Mouse (Mus musculus) hindbrain, embryonic 13.5 days (tissue): ENCODE data around the gene Smyd3. TPM values are rescaled to one million over a fixed set of nuclear protein-coding genes. Genes with fewer than 3 reads are reported as not detected.

Experiments
- ATAC-seq: fragments of 200-750 bp; cut with Nextera tagmentation; 2 replicates; pipeline ENCODE4 v1.8.0; 2017; ENCODE audit warnings: moderate TSS enrichment; ENCODE audit not compliant: low FRiP score
- H3K27ac ChIP-seq: fragments of 300-500 bp; sonication (generic); 2 replicates; pipeline ENCODE4 v1.5.1; 2015; ENCODE audit warnings: inconsistent platforms, mild to moderate bottlenecking, moderate library complexity
- H3K27me3 ChIP-seq: fragments of 300-500 bp; sonication (generic); 2 replicates; pipeline ENCODE4 v1.6.1; 2015; ENCODE audit warnings: mild to moderate bottlenecking, inconsistent platforms
- H3K36me3 ChIP-seq: fragments of 300-500 bp; sonication (generic); 2 replicates; pipeline ENCODE4 v1.6.1; 2015; ENCODE audit warnings: mild to moderate bottlenecking, inconsistent platforms
- H3K4me1 ChIP-seq: fragments of 300-500 bp; sonication (generic); replicated peaks from 2 replicates; pipeline ENCODE4 v1.6.1; 2015; ENCODE audit warnings: inconsistent platforms
- H3K4me2 ChIP-seq: fragments of 300-500 bp; sonication (generic); 2 replicates; pipeline ENCODE4 v1.6.1; 2015; ENCODE audit warnings: inconsistent platforms, mild to moderate bottlenecking, moderate library complexity
- H3K4me3 ChIP-seq: fragments of 300-500 bp; sonication (generic); 2 replicates; pipeline ENCODE4 v1.5.1; 2015; ENCODE audit warnings: mild to moderate bottlenecking, inconsistent platforms
- H3K9ac ChIP-seq: fragments of 300-500 bp; sonication (generic); 2 replicates; pipeline ENCODE4 v1.6.1; 2015; ENCODE audit warnings: mild to moderate bottlenecking, inconsistent platforms
- H3K9me3 ChIP-seq: fragments of 300-500 bp; sonication (generic); 2 replicates; pipeline ENCODE4 v1.6.1; 2016; ENCODE audit warnings: inconsistent platforms
- WGBS: fragments of 180-500 bp; shearing (Covaris S2); methylation state at CpG from one replicate; pipeline ENCODE4 v1.1.7; 2015; 5-methylcytosine and 5-hydroxymethylcytosine counted together
- polyA plus RNA-seq: library from polyadenylated mRNA; unstranded; fragments of >200 nt; fragmentation: Nextera tagmentation; extraction: Ambion mirVana; gene quantifications from 2 replicates; pipeline ENCODE4 v1.2.1, GENCODE M21; 2015

Smyd3 gene
- polyA plus RNA-seq, 1 experiment from 2014 or later = 20.7 TPM

GRCm38 (mm10) chr1:179345318-179345925, 172.4 kb downstream of the Smyd3 start:
- no peak overlapping the region for H3K4me3 ChIP-seq
- H3K9ac ChIP-seq = no peak overlapping the region
- no peaks in the 10 kb centered on the region for H3K27me3 ChIP-seq
- peak; percentile 58; the same call in 1 of the 2 replicates for ATAC-seq
- H3K27ac ChIP-seq = peak overlapping the region; percentile 82
- H3K36me3 ChIP-seq = no peaks in the 10 kb centered on the region
- 24% methylated on average over 2 of the region's 2 CpGs for WGBS
- H3K4me1 ChIP-seq = peaks cover 20% of the 10 kb centered on the region
- no peaks in the 10 kb centered on the region for H3K9me3 ChIP-seq
- no peak overlapping the region for H3K4me2 ChIP-seq

DNA sequence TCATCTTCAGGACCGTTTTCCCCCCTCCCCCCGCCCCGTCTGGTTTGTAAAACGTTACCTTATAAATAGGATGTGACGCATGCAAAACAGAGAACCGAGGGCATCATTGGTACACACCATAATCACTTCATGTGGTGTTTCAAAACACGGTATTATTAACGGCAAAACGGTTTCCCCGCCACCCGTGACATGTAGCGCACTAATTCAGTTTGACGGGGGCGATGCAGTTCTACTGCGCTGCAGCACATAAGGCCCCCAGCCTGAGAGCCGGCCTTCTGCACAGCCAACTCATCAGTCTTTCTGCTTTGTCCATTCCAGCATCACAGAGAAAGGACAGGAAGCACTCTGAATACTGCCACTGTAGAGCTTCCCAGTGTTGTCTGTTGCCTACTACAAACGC, 174.4 kb downstream of the Smyd3 start:
- Histone ChIP-seq H3K9me3 (no peaks in the 10 kb centered on the region), H3K36me3 (no peaks in the 10 kb centered on the region), H3K27ac (peak overlapping the region; percentile 82), H3K9ac (no peak overlapping the region), H3K4me1 (peaks cover 32% of the 10 kb centered on the region), H3K4me3 (no peak overlapping the region), H3K4me2 (no peak overlapping the region), H3K27me3 (no peaks in the 10 kb centered on the region)
- peak; percentile 19; the same call in 1 of the 2 replicates for ATAC-seq
- WGBS = 82% methylated on average over 17 of the region's 17 CpGs

GRCm38 (mm10) chr1:179341589-179341988, 176.3 kb downstream of the Smyd3 start:
- 38% methylated on average over 1 of the region's 1 CpGs for WGBS
- no peak for ATAC-seq
- no peak overlapping the region for H3K27ac ChIP-seq
- no peak overlapping the region for H3K4me2 ChIP-seq
- H3K4me1 ChIP-seq = peaks cover 43% of the 10 kb centered on the region
- no peak overlapping the region for H3K4me3 ChIP-seq
- H3K9ac ChIP-seq = no peak overlapping the region
- no peaks in the 10 kb centered on the region for H3K9me3 ChIP-seq
- no peaks in the 10 kb centered on the region for H3K27me3 ChIP-seq
- H3K36me3 ChIP-seq = no peaks in the 10 kb centered on the region

GRCm38 (mm10) chr1:179339066-179339465, 178.8 kb downstream of the Smyd3 start:
- H3K36me3 ChIP-seq = no peaks in the 10 kb centered on the region
- H3K4me2 ChIP-seq = no peak overlapping the region
- 68% methylated on average over 3 of the region's 3 CpGs for WGBS
- peaks cover 26% of the 10 kb centered on the region for H3K4me1 ChIP-seq
- no peaks in the 10 kb centered on the region for H3K9me3 ChIP-seq
- no peaks in the 10 kb centered on the region for H3K27me3 ChIP-seq
- ATAC-seq = no peak
- no peak overlapping the region for H3K9ac ChIP-seq
- H3K27ac ChIP-seq = peak overlapping the region; percentile 84
- no peak overlapping the region for H3K4me3 ChIP-seq

- peaks cover 26% of the 10 kb centered on the region for H3K4me1 ChIP-seq
- no peak for ATAC-seq
- no peak overlapping the region for H3K9ac ChIP-seq
- 85% methylated on average over 5 of the region's 5 CpGs for WGBS
- no peak overlapping the region for H3K4me3 ChIP-seq
- no peaks in the 10 kb centered on the region for H3K36me3 ChIP-seq
- H3K9me3 ChIP-seq = no peaks in the 10 kb centered on the region
- H3K27ac ChIP-seq = peak overlapping the region; percentile 84; the same call in 1 of the 2 replicates
- no peak overlapping the region for H3K4me2 ChIP-seq
- H3K27me3 ChIP-seq = no peaks in the 10 kb centered on the region
These were observed 180.3 kb downstream of the Smyd3 start for GRCm38 (mm10) chr1:179337529-179337928.

- Histone ChIP-seq H3K9me3 (no peaks in the 10 kb centered on the region), H3K9ac (no peak overlapping the region), H3K4me2 (0 out of 2 replicates have a peak overlapping the region, but pooled peaks have one; percentile 4), H3K27me3 (no peaks in the 10 kb centered on the region), H3K27ac (peak overlapping the region; percentile 87), H3K36me3 (no peaks in the 10 kb centered on the region), H3K4me1 (peaks cover 36% of the 10 kb centered on the region), H3K4me3 (no peak overlapping the region)
- 0 out of 2 replicates have a peak, but pooled peaks have one; percentile 36 for ATAC-seq
- 54% methylated on average over 3 of the region's 3 CpGs for WGBS
These were observed 190.9 kb downstream of the Smyd3 start for GRCm38 (mm10) chr1:179326965-179327308.

DNA sequence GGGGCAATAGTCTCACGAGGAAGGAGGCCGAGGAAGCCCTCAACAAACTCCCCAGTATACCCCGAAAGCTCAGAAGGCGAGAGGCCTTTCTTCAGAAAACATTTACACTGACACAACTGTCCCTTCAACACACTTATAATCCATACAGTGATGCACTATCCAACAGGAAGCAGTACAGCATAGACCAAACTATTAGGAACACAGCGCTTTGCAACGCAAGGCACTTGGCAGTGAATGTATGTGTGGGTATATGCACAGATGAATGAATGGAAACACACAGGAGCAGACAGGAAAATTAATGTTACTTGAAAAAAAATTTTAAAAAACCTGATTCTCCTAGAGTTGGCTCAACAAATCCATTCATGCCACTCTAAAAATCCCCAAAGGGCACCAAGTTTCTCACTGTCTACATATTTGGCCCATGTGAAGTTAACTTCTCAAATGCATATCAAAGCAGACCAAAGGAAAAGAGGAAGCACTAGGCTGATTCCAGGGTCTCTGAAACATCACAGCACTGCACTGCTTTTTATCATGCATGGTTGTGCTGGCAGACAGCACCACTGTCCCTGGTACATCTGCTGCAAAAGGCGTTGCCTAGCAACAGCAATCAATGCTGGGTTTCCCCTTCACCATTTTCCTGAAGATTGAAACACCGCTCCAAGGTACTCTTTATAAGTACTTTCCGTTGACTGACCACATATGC, 191.4 kb downstream of the Smyd3 start:
- Histone ChIP-seq H3K27me3 (no peaks in the 10 kb centered on the region), H3K4me2 (0 out of 2 replicates have a peak overlapping the region, but pooled peaks have one; percentile 4), H3K4me1 (peaks cover 39% of the 10 kb centered on the region), H3K27ac (peak overlapping the region; percentile 87), H3K36me3 (no peaks in the 10 kb centered on the region), H3K9me3 (no peaks in the 10 kb centered on the region), H3K4me3 (no peak overlapping the region), H3K9ac (no peak overlapping the region)
- WGBS = 62% methylated on average over 9 of the region's 9 CpGs
- ATAC-seq = peak; percentile 89

DNA sequence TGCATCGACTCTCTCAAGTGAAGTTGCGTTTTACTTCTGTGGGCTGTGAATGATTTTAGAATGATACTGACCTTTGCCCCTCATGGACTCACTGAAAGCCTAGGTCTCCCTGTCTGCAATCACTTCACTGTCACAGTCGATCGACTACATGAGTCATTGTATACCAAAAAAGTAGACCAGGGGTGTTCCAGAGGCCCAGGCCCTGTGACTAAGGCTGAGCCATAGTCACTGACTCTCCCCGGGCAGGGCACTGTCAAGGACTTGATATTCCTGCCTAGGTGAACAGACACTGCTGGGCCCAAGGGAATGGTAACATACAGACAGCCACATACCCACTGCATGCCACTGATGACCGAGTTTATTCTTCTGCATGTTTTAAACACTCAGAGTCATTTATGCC, 193.6 kb downstream of the Smyd3 start:
- H3K9me3 ChIP-seq = no peaks in the 10 kb centered on the region
- H3K4me2 ChIP-seq = no peak overlapping the region
- H3K36me3 ChIP-seq = no peaks in the 10 kb centered on the region
- H3K27ac ChIP-seq = no peak overlapping the region
- 86% methylated on average over 6 of the region's 6 CpGs for WGBS
- ATAC-seq = no peak
- no peaks in the 10 kb centered on the region for H3K27me3 ChIP-seq
- H3K9ac ChIP-seq = no peak overlapping the region
- H3K4me1 ChIP-seq = peaks cover 39% of the 10 kb centered on the region
- H3K4me3 ChIP-seq = no peak overlapping the region

- peaks cover 9% of the 10 kb centered on the region; the same call in 1 of the 2 replicates for H3K4me1 ChIP-seq
- H3K36me3 ChIP-seq = no peaks in the 10 kb centered on the region
- no peak overlapping the region for H3K9ac ChIP-seq
- no peak overlapping the region for H3K4me3 ChIP-seq
- WGBS = 78% methylated on average over 5 of the region's 5 CpGs
- H3K4me2 ChIP-seq = no peak overlapping the region
- H3K9me3 ChIP-seq = no peaks in the 10 kb centered on the region
- H3K27ac ChIP-seq = no peak overlapping the region
- no peaks in the 10 kb centered on the region for H3K27me3 ChIP-seq
- ATAC-seq = no peak
These were observed 204.2 kb downstream of the Smyd3 start for GRCm38 (mm10) chr1:179313618-179314017.

DNA sequence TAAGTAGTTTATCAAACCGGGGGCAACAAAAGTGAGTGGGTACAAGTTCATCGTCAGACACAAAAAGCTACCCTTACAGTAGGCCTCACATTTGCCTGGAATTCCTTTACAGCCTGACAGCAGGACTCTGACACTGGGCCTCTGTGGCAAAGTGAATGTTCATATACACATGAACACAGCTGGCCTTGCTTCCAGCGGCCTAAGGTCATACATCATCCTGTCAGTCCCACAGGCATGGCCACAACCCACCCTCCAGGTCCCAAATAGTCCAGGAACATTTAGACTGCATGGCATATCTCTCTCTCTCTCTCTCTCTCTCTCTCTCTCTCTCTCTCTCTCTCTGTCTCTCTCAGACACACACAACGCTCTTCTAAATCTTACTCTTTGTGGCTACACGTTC, 208.4 kb downstream of the Smyd3 start:
- no peaks in the 10 kb centered on the region for H3K27me3 ChIP-seq
- 0 out of 2 replicates have a peak, but pooled peaks cover 3% of the 10 kb centered on the region for H3K4me1 ChIP-seq
- no peak overlapping the region for H3K9ac ChIP-seq
- WGBS = 49% methylated on average over 5 of the region's 5 CpGs
- no peak overlapping the region for H3K4me2 ChIP-seq
- H3K36me3 ChIP-seq = no peaks in the 10 kb centered on the region
- no peak overlapping the region for H3K4me3 ChIP-seq
- ATAC-seq = no peak
- no peak overlapping the region; the same call in 1 of the 2 replicates for H3K27ac ChIP-seq
- no peaks in the 10 kb centered on the region for H3K9me3 ChIP-seq

DNA sequence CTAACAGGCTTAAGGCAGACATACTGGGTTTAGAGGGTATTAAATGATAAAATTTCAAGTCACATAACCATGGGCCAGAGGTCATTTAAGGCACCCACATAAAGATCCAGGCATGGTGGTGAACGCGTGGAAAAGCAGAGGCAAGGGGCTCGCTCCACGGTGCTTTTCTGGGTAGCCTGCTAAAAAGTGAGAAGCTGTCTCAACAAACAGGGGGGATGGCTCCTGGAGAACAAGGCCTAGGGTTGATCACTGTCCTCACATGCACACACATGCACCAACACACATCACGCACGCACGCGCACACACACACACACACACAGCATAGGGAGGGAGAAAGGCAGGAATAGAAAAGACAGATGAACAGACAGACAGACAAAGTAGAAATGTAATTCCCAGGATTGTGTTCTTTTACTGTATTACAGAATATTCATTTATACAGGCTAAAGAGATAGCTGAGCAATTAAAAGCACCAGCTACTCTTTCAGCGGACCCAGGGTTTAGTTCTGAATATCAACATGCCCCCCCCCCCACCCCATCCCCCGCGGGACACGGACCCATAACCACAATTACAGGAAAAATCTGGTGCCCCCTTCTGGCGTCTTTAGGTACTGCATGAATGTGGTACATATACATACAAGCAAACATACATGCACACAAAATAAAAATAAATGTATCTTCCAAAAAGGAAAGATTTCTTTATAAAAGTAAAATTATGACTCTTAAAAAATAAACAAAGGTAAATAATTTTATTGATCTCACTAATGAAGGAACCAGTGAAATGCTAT, 215.2 kb downstream of the Smyd3 start:
- Histone ChIP-seq H3K9me3 (no peaks in the 10 kb centered on the region), H3K4me2 (no peak overlapping the region), H3K9ac (no peak overlapping the region), H3K27ac (no peak overlapping the region), H3K4me1 (no peaks in the 10 kb centered on the region), H3K27me3 (no peaks in the 10 kb centered on the region), H3K36me3 (no peaks in the 10 kb centered on the region), H3K4me3 (no peak overlapping the region)
- no peak for ATAC-seq
- 86% methylated on average over 13 of the region's 13 CpGs for WGBS

DNA sequence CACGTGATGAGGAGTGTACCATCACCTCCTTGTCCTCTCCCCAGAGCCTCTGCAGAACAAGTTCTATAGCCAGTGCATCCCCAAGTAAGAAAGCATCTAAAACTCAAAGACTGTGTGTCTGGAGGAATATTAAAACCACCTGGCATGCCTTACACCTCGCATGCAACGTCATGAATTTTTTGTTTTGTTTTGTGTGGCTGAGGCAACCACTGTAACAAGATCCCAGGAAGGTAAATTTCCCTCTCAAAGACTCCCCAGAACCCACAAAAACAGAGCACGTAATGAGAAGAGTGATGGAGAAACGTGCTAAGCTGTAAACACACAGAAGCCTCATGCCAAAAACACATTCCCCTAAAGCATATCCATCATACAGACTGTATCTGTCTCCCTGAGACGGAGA, 222.2 kb downstream of the Smyd3 start:
- 76% methylated on average over 6 of the region's 6 CpGs for whole genome bisulfite sequencing
- ATAC-seq = no peak

More for the DNA sequence above, 222.2 kb downstream of the Smyd3 start:
- Histone ChIP-seq H3K27me3 (no peaks in the 10 kb centered on the region), H3K27ac (no peak overlapping the region), H3K4me1 (no peaks in the 10 kb centered on the region), H3K36me3 (no peaks in the 10 kb centered on the region), H3K4me2 (no peak overlapping the region), H3K9ac (no peak overlapping the region), H3K9me3 (no peaks in the 10 kb centered on the region), H3K4me3 (no peak overlapping the region)
